Mouse (Mus musculus) thymus, postnatal 36 days (tissue): Measurements from ENCODE around the gene Spata18.

ENCODE experiments used
- DNase-seq, 2 experiments: peaks; one replicate each; pipeline ENCODE4 v3.0.0; 2022; ENCODE audit warnings: mixed read lengths in 2 of 2

Spata18 gene

GRCm38 (mm10) chr5:73667877-73668276, 16.7 kb downstream of the Spata18 start:
- no peak for DNase-seq

DNA sequence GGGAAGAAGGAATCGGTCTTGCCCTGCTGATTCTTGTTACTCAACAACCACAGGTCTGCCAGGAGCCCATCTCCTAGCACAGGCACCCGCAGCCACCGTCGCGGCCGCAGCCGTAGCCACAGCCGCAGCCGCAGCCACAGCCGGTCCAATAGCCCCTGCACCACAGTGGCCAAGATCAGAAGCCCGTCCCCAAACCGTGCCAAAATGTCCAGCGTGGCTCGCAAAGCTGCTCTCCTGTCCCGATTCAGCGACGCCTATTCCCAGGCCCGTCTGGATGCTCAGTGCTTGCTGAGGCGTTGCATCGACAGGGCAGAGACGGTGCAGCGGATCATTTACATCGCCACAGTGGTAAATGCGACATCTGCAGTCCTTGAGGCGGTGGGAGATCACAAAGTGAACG, 18.2 kb downstream of the Spata18 start:
- DNase-seq, result no peak

GRCm38 (mm10) chr5:73675604-73676003, 24.4 kb downstream of the Spata18 start:
- no peak for DNase-seq

GRCm38 (mm10) chr5:73676626-73677025, 25.4 kb downstream of the Spata18 start:
- no peak for DNase-seq

DNA sequence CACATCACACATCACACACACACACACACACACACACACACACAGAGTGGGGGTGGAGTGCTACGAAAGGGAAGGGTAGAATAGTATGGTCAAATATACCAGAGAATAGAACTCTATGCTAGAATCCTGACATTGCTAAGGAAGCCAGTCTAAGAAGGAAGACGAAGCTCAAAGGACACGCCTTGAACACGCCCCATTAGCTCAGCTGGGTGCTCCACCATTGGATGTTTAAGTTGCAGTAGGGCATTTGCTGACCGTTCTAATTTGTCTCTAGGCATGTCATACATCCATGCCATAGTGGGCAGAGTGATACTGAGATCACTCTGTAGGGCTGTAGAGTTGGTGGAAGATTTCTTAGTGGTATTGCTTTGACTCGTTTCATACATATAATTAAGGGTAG, 32.0 kb downstream of the Spata18 start:
- no peak for DNase-seq

DNA sequence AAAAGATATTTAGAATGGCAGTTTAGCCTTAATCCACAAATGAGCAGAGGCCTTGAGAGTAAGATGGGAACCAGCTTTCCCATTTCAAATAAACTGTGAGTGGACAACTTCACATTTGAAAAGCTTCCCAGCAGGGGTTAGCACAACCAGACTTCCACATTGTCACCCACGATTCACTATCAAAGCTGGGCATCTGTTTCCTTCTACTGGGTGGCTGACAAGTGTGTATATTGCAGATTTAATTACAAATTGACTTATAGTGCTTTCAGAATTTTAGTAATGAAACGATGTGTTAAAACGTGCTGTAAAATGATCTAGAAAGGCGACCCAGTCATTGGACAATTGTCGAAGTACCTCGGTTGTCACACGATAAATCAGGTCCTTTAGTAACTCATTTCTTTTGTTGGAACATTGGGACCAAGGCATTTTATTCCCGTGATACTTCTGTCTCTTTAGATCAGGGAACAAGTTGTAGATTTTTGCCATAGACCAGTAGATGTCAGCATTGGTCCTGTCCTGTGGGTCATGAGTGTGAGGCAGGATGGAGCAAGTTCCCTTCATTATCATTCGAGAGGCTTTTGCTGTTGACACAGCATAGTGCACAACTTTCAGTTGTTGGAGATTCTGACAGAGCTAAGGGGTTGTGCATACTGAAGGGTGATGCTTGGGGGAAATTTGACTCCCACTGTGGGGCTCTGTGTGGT, 32.7 kb downstream of the Spata18 start:
- no peak for DNase-seq

DNA sequence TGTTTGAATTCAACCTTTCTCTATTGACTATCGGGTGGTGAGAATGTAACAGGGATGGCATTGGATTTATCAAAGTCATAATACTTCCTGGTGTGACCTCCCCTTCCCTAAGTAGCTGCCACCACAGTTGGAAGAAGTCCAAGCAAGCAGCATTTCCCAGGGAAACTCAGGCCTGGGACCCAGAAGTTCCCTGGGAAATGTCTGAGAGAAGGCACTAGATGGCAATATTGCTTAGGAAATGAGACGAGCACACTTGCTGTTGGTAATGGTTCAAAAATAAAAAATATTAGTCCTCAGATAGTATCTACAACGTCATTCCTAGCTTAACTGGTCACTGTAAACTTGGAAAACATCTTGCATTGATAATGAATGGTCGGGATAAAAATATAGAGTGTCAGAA, 35.0 kb downstream of the Spata18 start:
- DNase-seq, result no peak

DNA sequence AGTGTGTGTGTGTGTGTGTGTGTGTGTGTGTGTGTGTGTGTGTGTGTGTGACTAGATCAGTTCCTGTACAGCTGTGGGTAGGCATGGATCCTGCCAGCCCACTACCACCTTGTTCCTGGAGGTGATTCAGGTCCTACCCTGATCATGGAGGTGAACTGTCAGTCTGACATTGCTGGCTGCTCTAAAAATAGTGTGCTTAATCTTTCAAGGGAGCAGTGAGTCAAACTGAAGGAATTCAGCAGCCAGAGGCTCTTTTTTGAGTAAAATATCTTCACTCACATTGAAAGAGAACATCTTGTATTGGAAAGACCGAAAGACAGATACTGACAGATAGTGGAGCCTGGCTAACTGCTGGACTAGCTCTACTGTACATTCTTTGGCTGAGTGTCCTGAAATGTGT, 37.4 kb downstream of the Spata18 start:
- no peak for DNase-seq

DNA sequence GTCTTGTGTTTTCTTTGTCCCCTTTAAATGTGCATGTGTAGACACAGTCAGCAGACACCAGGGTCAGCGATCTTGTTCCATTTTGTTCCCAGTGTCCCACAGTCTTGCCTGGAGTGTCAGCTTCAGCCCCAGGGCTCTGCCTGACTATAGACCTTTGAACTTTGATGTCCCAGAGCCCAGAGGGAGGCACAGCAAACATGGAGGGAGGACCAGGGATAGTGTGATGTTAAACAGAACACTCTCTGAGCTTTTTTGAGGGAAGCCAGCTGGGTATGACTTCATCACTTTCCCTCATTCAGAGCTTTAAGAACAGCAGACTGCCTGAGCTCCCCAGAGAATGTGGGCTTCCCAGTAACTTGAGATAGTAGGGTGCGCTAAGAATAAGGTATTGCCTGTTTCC, 39.0 kb downstream of the Spata18 start:
- no peak for DNase-seq

DNA sequence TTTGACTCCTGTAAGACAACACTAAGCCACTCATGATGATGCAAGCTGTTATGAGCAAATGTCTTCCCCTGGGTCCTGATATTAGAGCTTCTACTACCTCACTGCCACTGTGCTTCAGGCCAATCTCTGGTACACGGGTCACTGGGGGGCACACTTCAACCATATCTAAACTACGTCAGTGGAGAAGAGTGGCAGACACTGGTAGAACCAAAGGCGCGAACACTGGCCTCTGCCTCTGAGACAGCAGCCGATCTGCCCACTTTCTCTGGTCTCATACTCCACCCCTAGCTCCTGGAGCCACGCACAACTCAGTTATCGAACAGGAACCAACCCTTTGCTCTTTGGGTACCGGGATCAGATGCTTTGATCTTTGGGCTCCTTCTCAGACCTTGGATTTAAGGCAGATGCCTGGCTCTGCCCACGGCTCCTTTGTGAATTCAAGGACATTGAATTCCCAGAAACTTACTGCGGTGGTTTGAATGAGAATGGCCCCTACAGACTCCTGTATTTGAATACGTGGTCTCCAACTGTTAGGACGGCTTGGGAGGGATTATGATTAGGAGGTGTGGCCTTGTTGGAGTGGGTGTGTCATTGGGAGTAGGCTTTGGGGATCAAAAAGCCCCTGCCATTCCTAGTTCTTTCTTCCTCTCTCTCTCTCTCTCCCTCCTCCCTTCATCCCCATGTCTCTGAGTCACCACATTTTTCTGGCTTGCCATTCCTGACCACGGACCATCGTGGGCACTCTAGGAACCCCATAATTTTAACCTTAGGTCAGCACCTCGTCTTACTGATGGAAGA, 40.7 kb downstream of the Spata18 start:
- no peak for DNase-seq

DNA sequence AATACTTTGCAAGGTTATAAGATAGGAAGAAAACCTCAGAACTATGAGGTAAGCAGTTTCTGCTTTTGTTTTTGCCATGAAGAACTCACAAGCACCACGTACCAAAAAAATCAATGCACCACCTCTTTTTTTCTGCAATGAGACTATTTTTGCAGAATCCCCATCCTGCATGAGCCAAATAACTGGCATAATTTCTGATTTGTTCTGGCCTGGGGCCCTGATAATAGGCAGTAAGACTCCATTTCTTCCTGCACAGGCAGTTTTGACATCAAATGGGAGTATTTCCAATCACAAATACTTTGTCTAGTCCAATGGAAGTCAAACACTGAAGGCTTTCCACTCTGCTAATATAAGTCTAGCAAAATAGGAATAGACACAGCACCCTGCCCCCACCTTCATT, 42.6 kb downstream of the Spata18 start:
- DNase-seq, result no peak

DNA sequence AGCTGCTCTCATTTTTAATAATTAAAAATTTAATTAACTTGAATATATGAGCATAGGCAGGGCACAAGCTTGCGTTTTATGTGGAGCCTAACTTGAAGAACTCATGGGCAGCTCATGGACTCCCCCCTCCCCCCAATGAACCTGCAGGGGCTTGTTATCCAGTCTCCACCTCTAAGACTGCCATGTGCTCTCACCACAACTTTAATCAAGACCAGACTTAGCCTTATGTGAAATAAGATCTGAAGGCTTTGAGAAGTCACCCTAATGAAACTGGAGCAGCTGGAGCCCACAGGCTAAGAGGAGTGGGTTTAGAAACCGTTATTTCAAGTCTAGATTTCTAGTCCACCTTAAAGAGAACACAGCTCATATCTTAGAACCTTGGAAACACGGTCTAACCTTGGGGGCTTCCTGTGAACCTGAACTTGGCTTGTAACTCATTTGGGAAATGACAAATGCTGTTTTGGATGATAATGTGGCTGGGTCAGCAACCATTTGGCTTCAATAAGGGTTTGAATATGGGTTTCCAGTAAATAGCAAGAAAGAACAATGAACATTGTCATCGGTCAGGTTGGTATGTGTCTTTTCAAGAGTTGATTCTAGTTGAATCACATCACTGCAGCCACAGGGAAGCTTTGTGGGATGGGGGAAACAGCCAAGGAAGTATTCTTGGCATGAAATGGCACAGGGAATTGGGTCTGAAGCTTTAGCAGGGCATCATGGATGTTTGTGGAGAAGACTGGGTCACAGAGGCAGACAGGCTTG, 43.3 kb downstream of the Spata18 start:
- DNase-seq, result no peak

GRCm38 (mm10) chr5:73697700-73698099, 46.5 kb downstream of the Spata18 start:
- no peak for DNase-seq

GRCm38 (mm10) chr5:73701063-73701890, 50.1 kb downstream of the Spata18 start:
- DNase-seq, result no peak

- DNase-seq, result no peak
Observed at GRCm38 (mm10) chr5:73701946-73702710, 50.9 kb downstream of the Spata18 start.

DNA sequence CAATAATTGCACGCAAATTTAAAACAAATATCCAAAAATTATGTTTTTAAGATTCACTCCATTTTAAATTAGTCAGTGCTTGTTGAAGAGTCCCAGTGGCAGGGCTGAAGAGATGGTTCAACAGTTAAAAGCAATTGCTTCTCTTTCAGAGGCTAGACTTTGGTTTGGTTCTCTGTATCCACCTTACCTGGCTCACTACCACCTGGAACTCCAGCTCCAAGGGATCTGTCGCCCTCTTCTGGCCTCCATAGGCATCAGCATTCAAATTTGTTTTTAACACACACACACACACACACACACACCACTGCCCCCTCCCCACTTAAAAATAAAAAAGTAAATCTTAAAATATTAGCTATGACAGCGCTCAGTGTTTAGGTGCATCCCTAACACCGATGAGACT, 51.9 kb downstream of the Spata18 start:
- no peak for DNase-seq

DNA sequence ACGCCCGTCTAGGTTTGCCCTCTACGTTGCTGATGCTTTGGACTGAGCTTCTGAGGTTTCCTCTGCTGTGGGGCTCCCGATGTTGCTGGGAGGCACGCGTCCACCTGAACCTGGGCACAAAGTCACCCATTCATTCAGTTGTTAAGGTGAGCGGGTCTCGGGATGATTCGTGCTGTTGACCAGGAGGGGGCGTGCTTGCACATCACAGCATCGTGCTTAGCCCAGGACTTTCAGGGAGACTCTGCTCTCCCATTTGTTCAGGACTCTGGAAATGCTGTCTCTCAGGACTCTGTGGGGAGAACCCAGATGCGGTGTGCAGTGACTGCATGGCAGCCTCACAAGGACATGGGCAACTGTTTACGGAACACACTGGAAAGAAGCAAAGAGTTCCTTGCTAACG, 53.1 kb downstream of the Spata18 start:
- no peak for DNase-seq

GRCm38 (mm10) chr5:73704757-73705156, 53.6 kb downstream of the Spata18 start:
- DNase-seq, result no peak

DNA sequence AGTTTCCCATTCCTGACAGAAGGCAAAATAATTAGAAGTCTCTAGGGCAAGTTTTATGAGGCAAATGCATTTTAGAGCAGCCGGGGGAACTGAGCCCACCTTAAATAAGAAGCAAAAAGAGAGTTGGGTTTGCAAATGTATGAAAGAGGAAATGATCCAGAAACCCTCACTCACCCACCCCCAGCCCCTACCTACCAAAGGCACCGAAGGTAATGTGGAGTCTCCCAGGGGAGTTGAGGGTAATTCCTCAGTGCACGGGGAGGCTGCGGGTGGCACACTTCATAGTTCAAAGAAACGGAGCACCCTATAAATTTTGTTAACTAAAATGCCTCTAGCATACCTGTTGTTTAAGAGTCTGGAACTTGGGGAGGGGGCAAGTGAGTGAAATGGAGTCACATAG, 54.1 kb downstream of the Spata18 start:
- DNase-seq, result no peak

- no peak for DNase-seq
Observed at GRCm38 (mm10) chr5:73712852-73713251, 61.7 kb downstream of the Spata18 start.

GRCm38 (mm10) chr5:73716941-73717340, 65.8 kb downstream of the Spata18 start:
- no peak for DNase-seq

DNA sequence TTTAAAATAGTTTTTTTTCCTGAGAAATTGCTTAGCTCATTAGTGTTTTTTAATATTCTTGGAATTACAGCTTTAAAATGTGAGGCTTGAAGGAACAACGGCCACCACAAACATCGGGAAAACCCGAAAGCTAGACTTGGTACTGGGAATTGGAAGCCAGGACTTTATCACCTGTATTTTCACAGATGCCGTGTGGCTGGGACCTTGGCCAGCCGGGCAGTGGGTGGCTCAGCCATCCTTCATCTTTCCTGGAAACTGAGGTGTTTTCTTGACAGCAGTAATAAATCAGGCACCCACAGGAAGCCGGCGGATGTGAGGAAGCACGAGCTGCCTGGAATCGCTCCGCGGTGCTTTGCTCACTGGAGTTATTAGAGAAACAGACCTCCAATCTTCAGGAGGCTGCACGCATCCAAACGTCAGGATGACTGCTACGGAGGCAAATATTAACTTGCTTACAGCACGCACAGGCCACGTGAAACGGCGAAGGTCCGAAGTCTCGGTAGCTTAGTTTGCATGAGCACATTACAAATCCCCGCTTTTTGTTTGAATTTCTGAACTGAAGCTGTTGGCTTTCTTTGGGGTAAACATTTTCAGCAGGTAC, 70.6 kb downstream of the Spata18 start:
- no peak for DNase-seq
